ENCODE assay signal across 8 mouse cellular contexts in genomic region chr4:127021151-127021945, GRCm38 (mm10). TPM values are rescaled to one million over a fixed set of nuclear protein-coding genes. Genes with fewer than 3 reads are reported as not detected.
DNase-seq lines count a peak whose midpoint lies in the region; ATAC-seq lines count a peak whose summit lies in the region.

TSS of gene Sfpq (plus strand) at chr4:127021324.

- H3K27ac ChIP-seq in forebrain, embryonic 14.5 days (ENCODE audit: low read depth, low read length): peak within 1 kb of the TSS; percentile 99
- H3K27ac ChIP-seq in neural tube, embryonic 15.5 days (replicated peaks): peak within 1 kb of the TSS; percentile 98

- peak; percentile 99 for DNase-seq in ES-CJ7 (ENCODE audit: low read depth, low spot score)
- peak; percentile 99 for DNase-seq in cerebellum, adult 11 months
- peak; percentile 100 for DNase-seq in forebrain, embryonic 14.5 days (ENCODE audit: low spot score)
- peak; percentile 97 to 99 for DNase-seq in heart, postnatal 14 days
- DNase-seq in layer of hippocampus, adult 11-12 months (ENCODE audit: low spot score): peak; percentile 99
- peak; percentile 99 for DNase-seq in lung, adult 18-20 months
- peak; percentile 99 for DNase-seq in testis, postnatal 14 days (ENCODE audit: low spot score)

- WGBS in forebrain, embryonic 14.5 days: 1% methylated on average over 75 of the region's 87 CpGs
- WGBS in neural tube, embryonic 15.5 days: under 1% methylated on average over 63 of the region's 87 CpGs

- H3K9me3 ChIP-seq in forebrain, embryonic 14.5 days (replicated peaks; ENCODE audit: control insufficient read depth, low read length): no peaks in the 10 kb centered on the region
- H3K9me3 ChIP-seq in neural tube, embryonic 15.5 days (replicated peaks): no peaks in the 10 kb centered on the region

- intact Hi-C loops in heart, postnatal 14 days (cut with DNase I): loop anchor here (10.0 kb wide), 1 partner anchor 223 kb away; the partner anchor contains the start of gene Smim12

- peak within 1 kb of the TSS; percentile 100 for H3K4me3 ChIP-seq in forebrain, embryonic 14.5 days (ENCODE audit: low read depth, low read length)
- H3K4me3 ChIP-seq in neural tube, embryonic 15.5 days (replicated peaks): peak within 1 kb of the TSS; percentile 96

- ATAC-seq in forebrain, embryonic 14.5 days: peak; percentile 97
- peak; percentile 96 for ATAC-seq in neural tube, embryonic 15.5 days (ENCODE audit: low FRiP score)

- peak within 1 kb of the TSS; percentile 100 for H3K9ac ChIP-seq in forebrain, embryonic 14.5 days (ENCODE audit: low read length)
- peak within 1 kb of the TSS; percentile 90 for H3K9ac ChIP-seq in neural tube, embryonic 15.5 days (replicated peaks)

- peaks cover 22% of the 10 kb centered on the region for H3K4me1 ChIP-seq in forebrain, embryonic 14.5 days (ENCODE audit: control insufficient read depth, insufficient read depth, low read length)
- H3K4me1 ChIP-seq in neural tube, embryonic 15.5 days: peaks cover 34% of the 10 kb centered on the region

- H3K36me3 ChIP-seq in forebrain, embryonic 14.5 days (ENCODE audit: control insufficient read depth, insufficient read depth, low read length): peaks cover 39% of the 10 kb centered on the region
- H3K36me3 ChIP-seq in neural tube, embryonic 15.5 days: peaks cover 12% of the 10 kb centered on the region

- H3K4me2 ChIP-seq in forebrain, embryonic 14.5 days (ENCODE audit: low read length): peak within 1 kb of the TSS; percentile 91
- peak within 1 kb of the TSS; percentile 95 for H3K4me2 ChIP-seq in neural tube, embryonic 15.5 days

- no peaks in the 10 kb centered on the region for H3K27me3 ChIP-seq in forebrain, embryonic 14.5 days (replicated peaks; ENCODE audit: control insufficient read depth, insufficient read depth, low read length)
- no peaks in the 10 kb centered on the region for H3K27me3 ChIP-seq in neural tube, embryonic 15.5 days (replicated peaks)

RNA-seq across cellular contexts. Expression of gene Sfpq, which starts in this region (rescaled TPM):
- polyA plus RNA-seq in forebrain, embryonic 14.5 days (2014; fragmentation: Nextera tagmentation; extraction: Ambion mirVana): 102 and 105 TPM in 2 replicates
- total RNA-seq in heart, postnatal 14 days (2021): 100 to 1,000 TPM; 116 to 127 TPM
- polyA plus RNA-seq in neural tube, embryonic 15.5 days (2015; fragmentation: Nextera tagmentation; extraction: Ambion mirVana): 67.3 and 67.6 TPM in 2 replicates

Comparison
In these comparisons a context has a peak if more than half of its experiments do, and no peak if none do; other contexts are left out.
1. Peak in every context shown above with its lines: DNase-seq, ATAC-seq, H3K4me3 ChIP-seq and H3K27ac ChIP-seq.